ENCODE assay signal across 8 mouse cellular contexts in genomic region chr9:59750267-59751065, GRCm38 (mm10). TPM values are rescaled to one million over a fixed set of nuclear protein-coding genes. Genes with fewer than 3 reads are reported as not detected.
DNase-seq lines count a peak whose midpoint lies in the region; ATAC-seq and TF ChIP-seq lines count a peak whose summit lies in the region.

Gene Senp8 (minus strand): TSS chr9:59750710.
Gene Myo9a (plus strand): TSS chr9:59750896.

- H3K9ac ChIP-seq in heart, embryonic 15.5 days = peak within 1 kb of the TSS; percentile 77
- peak within 1 kb of the TSS; percentile 79 for H3K9ac ChIP-seq in liver, embryonic 14.5 days (replicated peaks)
- H3K9ac ChIP-seq in neural tube, embryonic 11.5 days (ENCODE audit: low read length) = peak within 1 kb of the TSS; percentile 90
- peak within 1 kb of the TSS; percentile 80 for H3K9ac ChIP-seq in stomach, postnatal 0 days (ENCODE audit: low read length)

- TF ChIP-seq CTCF in liver, embryonic 14.5 days (IDR thresholded peaks at IDR 0.05; ENCODE audit: low read depth) = 0 out of 2 replicates have a peak, but pooled peaks have one; percentile 9
- TF ChIP-seq CTCF in stomach, postnatal 0 days (IDR thresholded peaks at IDR 0.05; ENCODE audit: low read depth) = peak; percentile 43; the same call in 1 of the 2 replicates

- WGBS in forebrain, embryonic 10.5 days = under 1% methylated on average over 54 of the region's 59 CpGs
- WGBS in heart, embryonic 15.5 days = under 1% methylated on average over 59 of the region's 59 CpGs
- under 1% methylated on average over 59 of the region's 59 CpGs for WGBS in liver, embryonic 14.5 days (ENCODE audit: insufficient replicate concordance)
- under 1% methylated on average over 58 of the region's 59 CpGs for WGBS in neural tube, embryonic 11.5 days
- under 1% methylated on average over 49 of the region's 59 CpGs for WGBS in stomach, postnatal 0 days

- H3K4me1 ChIP-seq in forebrain, embryonic 10.5 days = peaks cover 25% of the 10 kb centered on the region
- H3K4me1 ChIP-seq in heart, embryonic 15.5 days (replicated peaks) = peaks cover 16% of the 10 kb centered on the region
- peaks cover 12 to 16% of the 10 kb centered on the region in 2 experiments for H3K4me1 ChIP-seq in liver, embryonic 14.5 days (replicated peaks; ENCODE audit: control insufficient read depth in 2 of 2, insufficient read depth in 2 of 2, low read length in 1 of 2)
- H3K4me1 ChIP-seq in neural tube, embryonic 11.5 days (ENCODE audit: control insufficient read depth, insufficient read depth, low read length) = peaks cover 6% of the 10 kb centered on the region; the same call in 1 of the 2 replicates
- no peaks in the 10 kb centered on the region for H3K4me1 ChIP-seq in stomach, postnatal 0 days (replicated peaks; ENCODE audit: control insufficient read depth, insufficient read depth)

- ATAC-seq in heart, embryonic 15.5 days (replicated peaks; ENCODE audit: insufficient number of reproducible peaks, insufficient read depth, low FRiP score, low read depth) = peak; percentile 94
- ATAC-seq in liver, embryonic 14.5 days (ENCODE audit: insufficient read depth) = peak; percentile 90
- ATAC-seq in neural tube, embryonic 11.5 days (ENCODE audit: insufficient read depth, low FRiP score, low TSS enrichment) = peak; percentile 91
- peak; percentile 97 for ATAC-seq in stomach, postnatal 0 days (ENCODE audit: low FRiP score, low TSS enrichment)

- peak within 1 kb of the TSS; percentile 96 for H3K27ac ChIP-seq in forebrain, embryonic 10.5 days
- H3K27ac ChIP-seq in heart, embryonic 15.5 days = peak within 1 kb of the TSS; percentile 98
- peak within 1 kb of the TSS; percentile 80 for H3K27ac ChIP-seq in liver, embryonic 14.5 days
- H3K27ac ChIP-seq in neural tube, embryonic 11.5 days (ENCODE audit: low read depth, low read length) = peak within 1 kb of the TSS; percentile 81
- peak within 1 kb of the TSS; percentile 95 for H3K27ac ChIP-seq in stomach, postnatal 0 days (replicated peaks)

- peak; percentile 99 to 100 for DNase-seq in CD8-positive naive resting alpha-beta T cell, adult 2 months (ENCODE audit: low read depth in 2 of 2, low spot score in 2 of 2)
- DNase-seq in c-Kit-positive CD71-negative TER-119-negative erythroid progenitor cells, embryonic 14.5 days (ENCODE audit: low read depth) = peak; percentile 93
- peak; percentile 100 for DNase-seq in forebrain, embryonic 10.5 days (ENCODE audit: extremely low spot score, low spot score)
- DNase-seq in kidney, postnatal 25 days = peak; percentile 99
- peak; percentile 95 to 97 (median 96) for DNase-seq in liver, embryonic 14.5 days (ENCODE audit: low read depth in 3 of 3, low spot score in 3 of 3)
- peak; percentile 99 for DNase-seq in neural tube, embryonic 11.5 days (ENCODE audit: low spot score)
- peak; percentile 100 for DNase-seq in stomach, postnatal 0 days (ENCODE audit: low spot score)

- H3K4me3 ChIP-seq in forebrain, embryonic 10.5 days = peak within 1 kb of the TSS; percentile 96
- H3K4me3 ChIP-seq in heart, embryonic 15.5 days = peak within 1 kb of the TSS; percentile 82
- peak within 1 kb of the TSS; percentile 86 to 94 for H3K4me3 ChIP-seq in liver, embryonic 14.5 days (ENCODE audit: insufficient read depth in 1 of 2, low read depth in 2 of 2, low read length in 2 of 2)
- H3K4me3 ChIP-seq in neural tube, embryonic 11.5 days (ENCODE audit: low read depth, low read length) = peak within 1 kb of the TSS; percentile 84
- H3K4me3 ChIP-seq in stomach, postnatal 0 days (ENCODE audit: low read depth, low read length) = peak within 1 kb of the TSS; percentile 89

- H3K4me2 ChIP-seq in heart, embryonic 15.5 days = peak within 1 kb of the TSS; percentile 76
- H3K4me2 ChIP-seq in liver, embryonic 14.5 days (ENCODE audit: low read depth) = peak within 1 kb of the TSS; percentile 94
- peak within 1 kb of the TSS; percentile 75 for H3K4me2 ChIP-seq in neural tube, embryonic 11.5 days (ENCODE audit: low read depth)
- H3K4me2 ChIP-seq in stomach, postnatal 0 days (replicated peaks; ENCODE audit: low read depth) = peak within 1 kb of the TSS; percentile 66

- no peaks in the 10 kb centered on the region for H3K9me3 ChIP-seq in forebrain, embryonic 10.5 days
- no peaks in the 10 kb centered on the region for H3K9me3 ChIP-seq in heart, embryonic 15.5 days (replicated peaks)
- no peaks in the 10 kb centered on the region for H3K9me3 ChIP-seq in liver, embryonic 14.5 days (ENCODE audit: control insufficient read depth, low read length)
- H3K9me3 ChIP-seq in neural tube, embryonic 11.5 days (ENCODE audit: control insufficient read depth, low read length) = no peaks in the 10 kb centered on the region
- no peaks in the 10 kb centered on the region for H3K9me3 ChIP-seq in stomach, postnatal 0 days (ENCODE audit: control insufficient read depth, low read length)

- H3K36me3 ChIP-seq in forebrain, embryonic 10.5 days (replicated peaks) = no peaks in the 10 kb centered on the region
- no peaks in the 10 kb centered on the region for H3K36me3 ChIP-seq in heart, embryonic 15.5 days
- H3K36me3 ChIP-seq in liver, embryonic 14.5 days (replicated peaks; ENCODE audit: control insufficient read depth, insufficient read depth, low read depth) = no peaks in the 10 kb centered on the region
- no peaks in the 10 kb centered on the region for H3K36me3 ChIP-seq in neural tube, embryonic 11.5 days (ENCODE audit: control insufficient read depth, insufficient read depth, low read length)
- H3K36me3 ChIP-seq in stomach, postnatal 0 days (ENCODE audit: control insufficient read depth, insufficient read depth, low read length) = no peaks in the 10 kb centered on the region

- H3K27me3 ChIP-seq in forebrain, embryonic 10.5 days (ENCODE audit: poor library complexity, severe bottlenecking) = no peaks in the 10 kb centered on the region
- H3K27me3 ChIP-seq in heart, embryonic 15.5 days = no peaks in the 10 kb centered on the region
- H3K27me3 ChIP-seq in liver, embryonic 14.5 days (ENCODE audit: control insufficient read depth, insufficient read depth, low read length) = no peaks in the 10 kb centered on the region
- no peaks in the 10 kb centered on the region for H3K27me3 ChIP-seq in neural tube, embryonic 11.5 days (ENCODE audit: control insufficient read depth, insufficient read depth, low read length)
- no peaks in the 10 kb centered on the region for H3K27me3 ChIP-seq in stomach, postnatal 0 days (ENCODE audit: control insufficient read depth, insufficient read depth, low read length)

- TF ChIP-seq EP300 in liver, embryonic 14.5 days (IDR thresholded peaks at IDR 0.05; ENCODE audit: low read depth) = no peak
- no peak for TF ChIP-seq EP300 in stomach, postnatal 0 days (optimal IDR thresholded peaks at IDR 0.05)

RNA-seq across cellular contexts. Expression of gene Senp8, which starts in this region (rescaled TPM):
- polyA plus RNA-seq in forebrain, embryonic 10.5 days (2016; fragmentation: Nextera tagmentation; extraction: Ambion mirVana) = 16.1 and 20.7 TPM in 2 replicates
- polyA plus RNA-seq in heart, embryonic 15.5 days (2015; fragmentation: Nextera tagmentation; extraction: Ambion mirVana) = 10.5 and 10.6 TPM in 2 replicates
- polyA plus RNA-seq in liver, embryonic 14.5 days (2012; rRNA removed) = 1.4 and 1.8 TPM in 2 replicates
- polyA plus RNA-seq in liver, embryonic 14.5 days (2014; fragmentation: Nextera tagmentation; extraction: Ambion mirVana) = 3.1 and 4.0 TPM in 2 replicates
- 19.8 and 22.0 TPM in 2 replicates for polyA plus RNA-seq in neural tube, embryonic 11.5 days (2014; fragmentation: Nextera tagmentation; extraction: Ambion mirVana)
- 4.2 and 4.3 TPM in 2 replicates for polyA plus RNA-seq in stomach, postnatal 0 days (2015; fragmentation: Nextera tagmentation; extraction: Ambion mirVana)

RNA-seq across cellular contexts. Expression of gene Myo9a, which starts in this region (rescaled TPM):
- polyA plus RNA-seq in forebrain, embryonic 10.5 days (2016; fragmentation: Nextera tagmentation; extraction: Ambion mirVana) = 9.7 and 11.4 TPM in 2 replicates
- 7.7 and 9.1 TPM in 2 replicates for polyA plus RNA-seq in heart, embryonic 15.5 days (2015; fragmentation: Nextera tagmentation; extraction: Ambion mirVana)
- 2.5 and 2.6 TPM in 2 replicates for polyA plus RNA-seq in liver, embryonic 14.5 days (2012; rRNA removed)
- 3.5 and 3.6 TPM in 2 replicates for polyA plus RNA-seq in liver, embryonic 14.5 days (2014; fragmentation: Nextera tagmentation; extraction: Ambion mirVana)
- polyA plus RNA-seq in neural tube, embryonic 11.5 days (2014; fragmentation: Nextera tagmentation; extraction: Ambion mirVana) = 22.2 and 24.5 TPM in 2 replicates
- polyA plus RNA-seq in stomach, postnatal 0 days (2015; fragmentation: Nextera tagmentation; extraction: Ambion mirVana) = 3.8 and 4.0 TPM in 2 replicates

Comparison
In these comparisons a context has a peak if more than half of its experiments do, and no peak if none do; other contexts are left out.
1. Peak in every context shown above with its lines: DNase-seq, ATAC-seq, H3K4me3 ChIP-seq and H3K27ac ChIP-seq.